In genomic region chr8:61309530-61310402, GRCm38 (mm10) we compare ENCODE assay signal across 11 mouse cellular contexts.
DNase-seq lines count a peak whose midpoint lies in the region; ATAC-seq and TF ChIP-seq lines count a peak whose summit lies in the region.
"Had no signal": no experiment of that assay in that cellular context is flagged by ENCODE, and none has a peak within 500 bp of the region (broad histone marks: within the 10 kb centered on the region; RNA-seq: fewer than 3 reads in every experiment).

No protein-coding gene starts in this region.

- H3K36me3 ChIP-seq in kidney, embryonic 16.5 days (ENCODE audit: insufficient read depth, low read length) = no peaks in the 10 kb centered on the region
- H3K36me3 ChIP-seq in forebrain, embryonic 12.5 days (replicated peaks) = no peaks in the 10 kb centered on the region
- no peaks in the 10 kb centered on the region for H3K36me3 ChIP-seq in heart, embryonic 11.5 days (ENCODE audit: control insufficient read depth, insufficient read depth, low read length)

- H3K27ac ChIP-seq in kidney, embryonic 16.5 days (ENCODE audit: low read length) = peak overlapping the region; percentile 66; the same call in 1 of the 2 replicates
- H3K27ac ChIP-seq in forebrain, embryonic 12.5 days = peak overlapping the region; percentile 85
- no peak overlapping the region for H3K27ac ChIP-seq in heart, embryonic 11.5 days (ENCODE audit: low read depth, low read length)

- TF ChIP-seq CTCF in Patski (IDR thresholded peaks at IDR 0.05) = no peak

- H3K4me1 ChIP-seq in kidney, embryonic 16.5 days (ENCODE audit: insufficient read depth, low read length) = peaks cover 37% of the 10 kb centered on the region
- H3K4me1 ChIP-seq in forebrain, embryonic 12.5 days = peaks cover 44% of the 10 kb centered on the region
- 0 out of 2 replicates have a peak, but pooled peaks cover 2% of the 10 kb centered on the region for H3K4me1 ChIP-seq in heart, embryonic 11.5 days (ENCODE audit: control insufficient read depth, insufficient read depth, low read length)

- no peak for DNase-seq in kidney, adult 11 months
- no peak for DNase-seq in Patski (ENCODE audit: low read depth, low spot score)
- DNase-seq in layer of hippocampus, postnatal 10 days (ENCODE audit: low spot score in 2 of 2) = no peak
- no peak for DNase-seq in right cerebral cortex, adult 18-20 months
- DNase-seq: gastrocnemius, postnatal 25 days; kidney, postnatal 36 days had no signal

- H3K4me2 ChIP-seq in kidney, embryonic 16.5 days (replicated peaks; ENCODE audit: low read depth, low read length) = peak overlapping the region; percentile 29; the same call in 1 of the 2 replicates
- peak overlapping the region; percentile 45 for H3K4me2 ChIP-seq in forebrain, embryonic 12.5 days
- H3K4me2 ChIP-seq in heart, embryonic 11.5 days = no peak overlapping the region

- in situ Hi-C loops in Patski (cut with MboI; ENCODE audit: low pct_unique_long_range_greater_than_20kb) = no loop called here

- POLR2A ChIA-PET in Patski (lab: Charles Lee) = no interaction called here

- no peak overlapping the region for H3K4me3 ChIP-seq in kidney, embryonic 16.5 days (ENCODE audit: low read length)
- H3K4me3 ChIP-seq in forebrain, embryonic 12.5 days (replicated peaks) = peak overlapping the region; percentile 18
- H3K4me3 ChIP-seq in heart, embryonic 11.5 days (ENCODE audit: low read depth, low read length) = no peak overlapping the region

- ATAC-seq in kidney, embryonic 16.5 days (ENCODE audit: low FRiP score, low TSS enrichment) = no peak
- peak; percentile 52 for ATAC-seq in Patski
- ATAC-seq in forebrain, embryonic 12.5 days (ENCODE audit: low FRiP score) = peak; percentile 88
- peak; percentile 38; the same call in 1 of the 2 replicates for ATAC-seq in megakaryocyte progenitor cell, adult 5-6 weeks (replicated peaks; ENCODE audit: poor library complexity)
- ATAC-seq in heart, embryonic 11.5 days (replicated peaks; ENCODE audit: insufficient number of reproducible peaks, low FRiP score, low TSS enrichment) = no peak
- ATAC-seq: CD4-positive, CD25-positive, alpha-beta regulatory T cell, adult 4 months had no signal

- H3K9ac ChIP-seq in kidney, embryonic 16.5 days (replicated peaks; ENCODE audit: low read length) = 0 out of 2 replicates have a peak overlapping the region, but pooled peaks have one; percentile 38
- H3K9ac ChIP-seq in forebrain, embryonic 12.5 days = peak overlapping the region; percentile 38; the same call in 1 of the 2 replicates
- H3K9ac ChIP-seq in heart, embryonic 11.5 days (ENCODE audit: low read depth, low read length) = no peak overlapping the region

- CTCF ChIA-PET in Patski (lab: Charles Lee) = interaction anchor here (1.4 to 1.7 kb wide), 2 partner anchors 30 to 62 kb away, joined by 3 to 4 read pairs; no protein-coding TSS in a partner anchor

- 41% methylated on average over 20 of the region's 20 CpGs for WGBS in kidney, embryonic 16.5 days
- 6% methylated on average over 20 of the region's 20 CpGs for WGBS in forebrain, embryonic 12.5 days
- 71% methylated on average over 20 of the region's 20 CpGs for WGBS in heart, embryonic 11.5 days (ENCODE audit: insufficient replicate concordance)

- no peaks in the 10 kb centered on the region; the same call in 1 of the 2 replicates for H3K9me3 ChIP-seq in kidney, embryonic 16.5 days (ENCODE audit: low read length)
- H3K9me3 ChIP-seq in forebrain, embryonic 12.5 days = no peaks in the 10 kb centered on the region
- no peaks in the 10 kb centered on the region for H3K9me3 ChIP-seq in heart, embryonic 11.5 days (replicated peaks; ENCODE audit: control insufficient read depth, low read length)

- no peaks in the 10 kb centered on the region for H3K27me3 ChIP-seq in kidney, embryonic 16.5 days (ENCODE audit: insufficient read depth, low read length)
- H3K27me3 ChIP-seq in Patski = no peaks in the 10 kb centered on the region
- no peaks in the 10 kb centered on the region for H3K27me3 ChIP-seq in forebrain, embryonic 12.5 days
- no peaks in the 10 kb centered on the region for H3K27me3 ChIP-seq in heart, embryonic 11.5 days (ENCODE audit: control insufficient read depth, insufficient read depth, low read length)

Comparison
In these comparisons a context has a peak if more than half of its experiments do, and no peak if none do; other contexts are left out.
1. ATAC-seq: peak in Patski (single experiment), forebrain, embryonic 12.5 days (single experiment) and megakaryocyte progenitor cell, adult 5-6 weeks (single experiment); none in kidney, embryonic 16.5 days (single experiment) and heart, embryonic 11.5 days (single experiment).